Comparison of ENCODE assay signal across 10 mouse cellular contexts in the genomic region with DNA sequence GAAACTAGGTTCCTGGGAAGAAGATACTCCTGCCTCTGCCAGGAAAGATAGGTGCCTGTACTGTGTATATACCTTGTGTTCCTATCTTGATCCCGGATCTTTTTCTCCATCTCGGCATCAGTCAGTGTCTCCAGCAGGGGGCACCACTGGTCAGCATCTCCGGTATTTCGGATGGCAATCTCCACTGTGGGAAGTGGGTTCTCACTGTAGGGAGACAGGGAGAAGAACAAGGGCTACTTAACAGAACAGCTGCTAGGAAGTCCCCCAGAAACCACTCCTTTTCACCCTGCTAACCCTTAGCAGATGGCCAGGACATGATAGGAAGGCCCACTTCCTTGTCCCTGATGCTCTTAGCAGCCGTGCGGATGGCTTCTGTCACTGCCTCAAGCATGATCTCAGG. TPM values are rescaled to one million over a fixed set of nuclear protein-coding genes. Genes with fewer than 3 reads are reported as not detected.
DNase-seq lines count a peak whose midpoint lies in the region; ATAC-seq and TF ChIP-seq lines count a peak whose summit lies in the region.
"Had no signal": no experiment of that assay in that cellular context is flagged by ENCODE, and none has a peak within 500 bp of the region (broad histone marks: within the 10 kb centered on the region; RNA-seq: fewer than 3 reads in every experiment).

No protein-coding gene starts in this region.

- H3K36me3 ChIP-seq in forebrain, embryonic 11.5 days (ENCODE audit: control insufficient read depth, insufficient read depth, low read length), result peaks cover 5% of the 10 kb centered on the region; the same call in 1 of the 2 replicates
- peaks cover 32% of the 10 kb centered on the region for H3K36me3 ChIP-seq in forebrain, embryonic 16.5 days (ENCODE audit: control insufficient read depth, insufficient read depth)
- peaks cover 64% of the 10 kb centered on the region for H3K36me3 ChIP-seq in embryonic facial prominence, embryonic 14.5 days (ENCODE audit: control insufficient read depth, insufficient read depth, low read length)
- H3K36me3 ChIP-seq in kidney, postnatal 0 days (ENCODE audit: insufficient read depth, low read length), result peaks cover 40% of the 10 kb centered on the region
- H3K36me3 ChIP-seq in spleen, adult 2 months (ENCODE audit: control insufficient read depth, insufficient read depth, low read length), result peaks cover 22% of the 10 kb centered on the region

- peaks cover 4% of the 10 kb centered on the region; the same call in 1 of the 2 replicates for H3K4me1 ChIP-seq in forebrain, embryonic 11.5 days (replicated peaks; ENCODE audit: control insufficient read depth, insufficient read depth, low read length)
- peaks cover 10% of the 10 kb centered on the region for H3K4me1 ChIP-seq in forebrain, embryonic 16.5 days (replicated peaks; ENCODE audit: control insufficient read depth, insufficient read depth, low read length)
- peaks cover 5% of the 10 kb centered on the region; the same call in 1 of the 2 replicates for H3K4me1 ChIP-seq in embryonic facial prominence, embryonic 14.5 days (ENCODE audit: control insufficient read depth, insufficient read depth, low read length)
- H3K4me1 ChIP-seq in kidney, postnatal 0 days (replicated peaks; ENCODE audit: insufficient read depth, low read length), result peaks cover 7% of the 10 kb centered on the region
- H3K4me1 ChIP-seq in spleen, adult 2 months (ENCODE audit: control insufficient read depth, insufficient read depth, insufficient read length), result peaks cover 13% of the 10 kb centered on the region

- no peak overlapping the region for H3K27ac ChIP-seq in forebrain, embryonic 11.5 days (ENCODE audit: low read depth, low read length)
- no peak overlapping the region for H3K27ac ChIP-seq in forebrain, embryonic 16.5 days (ENCODE audit: low read length)
- no peak overlapping the region for H3K27ac ChIP-seq in embryonic facial prominence, embryonic 14.5 days (replicated peaks; ENCODE audit: low read depth, low read length)
- no peak overlapping the region for H3K27ac ChIP-seq in kidney, postnatal 0 days
- H3K27ac ChIP-seq in spleen, adult 2 months (ENCODE audit: insufficient read depth, low read length), result no peak overlapping the region
- H3K27ac ChIP-seq: limb, embryonic 13.5 days had no signal

- H3K9me3 ChIP-seq in forebrain, embryonic 11.5 days (ENCODE audit: control insufficient read depth, low read length), result no peaks in the 10 kb centered on the region
- no peaks in the 10 kb centered on the region for H3K9me3 ChIP-seq in forebrain, embryonic 16.5 days (ENCODE audit: control insufficient read depth, low read length)
- H3K9me3 ChIP-seq in embryonic facial prominence, embryonic 14.5 days (ENCODE audit: control insufficient read depth, low read length), result no peaks in the 10 kb centered on the region
- no peaks in the 10 kb centered on the region for H3K9me3 ChIP-seq in kidney, postnatal 0 days (replicated peaks; ENCODE audit: low read length)
- H3K9me3 ChIP-seq: limb, embryonic 13.5 days had no signal

- TF ChIP-seq POLR2A in spleen, adult 2 months (IDR thresholded peaks at IDR 0.05; ENCODE audit: low read depth, low read length), result no peak

- H3K9ac ChIP-seq in forebrain, embryonic 11.5 days (ENCODE audit: low read length), result no peak overlapping the region
- no peak overlapping the region for H3K9ac ChIP-seq in forebrain, embryonic 16.5 days (replicated peaks; ENCODE audit: low read depth, low read length)
- no peak overlapping the region for H3K9ac ChIP-seq in embryonic facial prominence, embryonic 14.5 days (ENCODE audit: low read depth, low read length)
- no peak overlapping the region for H3K9ac ChIP-seq in kidney, postnatal 0 days (ENCODE audit: low read depth, low read length)
- H3K9ac ChIP-seq: limb, embryonic 13.5 days had no signal

- H3K4me2 ChIP-seq in forebrain, embryonic 11.5 days (ENCODE audit: low read depth, low read length, severe bottlenecking), result no peak overlapping the region
- H3K4me2 ChIP-seq in forebrain, embryonic 16.5 days (ENCODE audit: low read length), result no peak overlapping the region
- no peak overlapping the region for H3K4me2 ChIP-seq in embryonic facial prominence, embryonic 14.5 days (ENCODE audit: low read depth, low read length)
- no peak overlapping the region for H3K4me2 ChIP-seq in kidney, postnatal 0 days (ENCODE audit: low read length)
- H3K4me2 ChIP-seq: limb, embryonic 13.5 days had no signal

- peak; percentile 92 for TF ChIP-seq CTCF in kidney, postnatal 0 days (IDR thresholded peaks at IDR 0.05; ENCODE audit: low read depth)
- TF ChIP-seq CTCF in spleen, adult 2 months (IDR thresholded peaks at IDR 0.05; ENCODE audit: extremely low read depth, insufficient read depth, insufficient read length, insufficient replicate concordance), result peak; percentile 55; the same call in 1 of the 2 replicates

- peak; percentile 84 for DNase-seq in forebrain, embryonic 11.5 days (ENCODE audit: low spot score)
- DNase-seq in A20 (ENCODE audit: low read depth, low spot score), result peak; percentile 25
- peak; percentile 76 to 88 for DNase-seq in adrenal gland, postnatal 36 days
- peak; percentile 58 for DNase-seq in embryonic facial prominence, embryonic 14.5 days (ENCODE audit: low spot score)
- DNase-seq in kidney, postnatal 0 days (ENCODE audit: low spot score), result peak; percentile 81
- peak; percentile 85 for DNase-seq in lung, postnatal 10 days
- peak in 1 of 2 experiments; percentile 53 for DNase-seq in spleen, adult 2 months (ENCODE audit: low read depth in 1 of 2, low spot score in 2 of 2)

- 38% methylated on average over 6 of the region's 6 CpGs for WGBS in forebrain, embryonic 11.5 days
- WGBS in forebrain, embryonic 16.5 days, result 40% methylated on average over 6 of the region's 6 CpGs
- WGBS in embryonic facial prominence, embryonic 14.5 days, result 40% methylated on average over 6 of the region's 6 CpGs
- 36% methylated on average over 6 of the region's 6 CpGs for WGBS in kidney, postnatal 0 days
- WGBS in spleen, adult 2 months, result 55% methylated on average over 6 of the region's 6 CpGs

- H3K4me3 ChIP-seq in forebrain, embryonic 11.5 days (ENCODE audit: low read depth, low read length), result no peak overlapping the region
- H3K4me3 ChIP-seq in forebrain, embryonic 16.5 days (replicated peaks; ENCODE audit: low read length), result no peak overlapping the region
- no peak overlapping the region for H3K4me3 ChIP-seq in embryonic facial prominence, embryonic 14.5 days (ENCODE audit: low read depth, low read length)
- no peak overlapping the region for H3K4me3 ChIP-seq in kidney, postnatal 0 days (replicated peaks; ENCODE audit: low read depth, low read length)
- no peak overlapping the region for H3K4me3 ChIP-seq in spleen, adult 2 months (ENCODE audit: extremely low read depth, insufficient read depth, insufficient read length)
- H3K4me3 ChIP-seq: limb, embryonic 13.5 days had no signal

- H3K27me3 ChIP-seq in forebrain, embryonic 11.5 days (ENCODE audit: control insufficient read depth, insufficient read depth, low read length), result no peaks in the 10 kb centered on the region
- H3K27me3 ChIP-seq in forebrain, embryonic 16.5 days (replicated peaks; ENCODE audit: control insufficient read depth, insufficient read depth, low read length), result no peaks in the 10 kb centered on the region
- no peaks in the 10 kb centered on the region for H3K27me3 ChIP-seq in embryonic facial prominence, embryonic 14.5 days (replicated peaks; ENCODE audit: control insufficient read depth, insufficient read depth, low read length)
- H3K27me3 ChIP-seq in kidney, postnatal 0 days (ENCODE audit: insufficient read depth, low read length), result no peaks in the 10 kb centered on the region
- no peaks in the 10 kb centered on the region for H3K27me3 ChIP-seq in spleen, adult 2 months (ENCODE audit: control insufficient read depth, insufficient read depth, low read length)
- H3K27me3 ChIP-seq: limb, embryonic 13.5 days; Patski had no signal

- ATAC-seq in forebrain, embryonic 11.5 days (replicated peaks; ENCODE audit: low FRiP score), result no peak
- ATAC-seq in forebrain, embryonic 16.5 days, result no peak
- ATAC-seq in embryonic facial prominence, embryonic 14.5 days (ENCODE audit: low read depth), result no peak
- no peak for ATAC-seq in kidney, postnatal 0 days (replicated peaks; ENCODE audit: low FRiP score, low read depth)
- ATAC-seq: Patski had no signal

RNA-seq across cellular contexts. Expression of gene Derl3, which starts 4.2 kb away (rescaled TPM):
- 2.3 and 3.4 TPM in 2 replicates for polyA plus RNA-seq in forebrain, embryonic 11.5 days (2014; fragmentation: Nextera tagmentation; extraction: Ambion mirVana)
- 2.0 and 3.3 TPM in 2 replicates for polyA plus RNA-seq in forebrain, embryonic 16.5 days (2015; fragmentation: Nextera tagmentation; extraction: Ambion mirVana)
- 1 to 10 TPM in 1 of 2 experiments, under 1 TPM in 1; 0.93 to 2.8 TPM for total RNA-seq in adrenal gland, postnatal 36 days (2021)
- 1.9 and 2.1 TPM in 2 replicates for polyA plus RNA-seq in embryonic facial prominence, embryonic 14.5 days (2014; fragmentation: Nextera tagmentation; extraction: Ambion mirVana)
- polyA plus RNA-seq in kidney, postnatal 0 days (2015; fragmentation: Nextera tagmentation; extraction: Ambion mirVana), result 2.8 and 3.3 TPM in 2 replicates
- polyA plus RNA-seq in spleen, adult 2 months (2012; rRNA removed), result 67.3 and 137 TPM in 2 replicates

RNA-seq across cellular contexts. Expression of gene Smarcb1, which starts 24.0 kb away (rescaled TPM):
- 295 TPM in 2 replicates for polyA plus RNA-seq in forebrain, embryonic 11.5 days (2014; fragmentation: Nextera tagmentation; extraction: Ambion mirVana)
- 325 and 342 TPM in 2 replicates for polyA plus RNA-seq in forebrain, embryonic 16.5 days (2015; fragmentation: Nextera tagmentation; extraction: Ambion mirVana)
- total RNA-seq in adrenal gland, postnatal 36 days (2021), result 10 to 100 TPM; 77.5 to 89.1 TPM
- polyA plus RNA-seq in embryonic facial prominence, embryonic 14.5 days (2014; fragmentation: Nextera tagmentation; extraction: Ambion mirVana), result 150 and 173 TPM in 2 replicates
- polyA plus RNA-seq in kidney, postnatal 0 days (2015; fragmentation: Nextera tagmentation; extraction: Ambion mirVana), result 149 and 168 TPM in 2 replicates
- polyA plus RNA-seq in spleen, adult 2 months (2012; rRNA removed), result 42.4 and 43.2 TPM in 2 replicates

RNA-seq across cellular contexts. Expression of gene Chchd10, which starts 35.6 kb away (rescaled TPM):
- polyA plus RNA-seq in forebrain, embryonic 11.5 days (2014; fragmentation: Nextera tagmentation; extraction: Ambion mirVana), result 6.6 and 7.4 TPM in 2 replicates
- 21.8 and 30.7 TPM in 2 replicates for polyA plus RNA-seq in forebrain, embryonic 16.5 days (2015; fragmentation: Nextera tagmentation; extraction: Ambion mirVana)
- total RNA-seq in adrenal gland, postnatal 36 days (2021), result 1,000 to 10,000 TPM; 1,047 to 1,196 TPM
- polyA plus RNA-seq in embryonic facial prominence, embryonic 14.5 days (2014; fragmentation: Nextera tagmentation; extraction: Ambion mirVana), result 28.3 and 53.3 TPM in 2 replicates
- 520 and 541 TPM in 2 replicates for polyA plus RNA-seq in kidney, postnatal 0 days (2015; fragmentation: Nextera tagmentation; extraction: Ambion mirVana)
- 86.8 and 146 TPM in 2 replicates for polyA plus RNA-seq in spleen, adult 2 months (2012; rRNA removed)

RNA-seq across cellular contexts. Expression of gene Mif, which starts 37.3 kb away (rescaled TPM):
- polyA plus RNA-seq in forebrain, embryonic 11.5 days (2014; fragmentation: Nextera tagmentation; extraction: Ambion mirVana), result 2,277 and 2,481 TPM in 2 replicates
- 1,679 and 1,753 TPM in 2 replicates for polyA plus RNA-seq in forebrain, embryonic 16.5 days (2015; fragmentation: Nextera tagmentation; extraction: Ambion mirVana)
- 100 to 1,000 TPM; 313 to 319 TPM for total RNA-seq in adrenal gland, postnatal 36 days (2021)
- 1,291 and 1,408 TPM in 2 replicates for polyA plus RNA-seq in embryonic facial prominence, embryonic 14.5 days (2014; fragmentation: Nextera tagmentation; extraction: Ambion mirVana)
- polyA plus RNA-seq in kidney, postnatal 0 days (2015; fragmentation: Nextera tagmentation; extraction: Ambion mirVana), result 1,473 and 1,501 TPM in 2 replicates
- 677 and 1,174 TPM in 2 replicates for polyA plus RNA-seq in spleen, adult 2 months (2012; rRNA removed)

RNA-seq across cellular contexts. Expression of gene Mmp11, which starts 38.9 kb away (rescaled TPM):
- 25.1 and 30.0 TPM in 2 replicates for polyA plus RNA-seq in forebrain, embryonic 11.5 days (2014; fragmentation: Nextera tagmentation; extraction: Ambion mirVana)
- polyA plus RNA-seq in forebrain, embryonic 16.5 days (2015; fragmentation: Nextera tagmentation; extraction: Ambion mirVana), result 22.2 and 24.3 TPM in 2 replicates
- total RNA-seq in adrenal gland, postnatal 36 days (2021), result 10 to 100 TPM in 1 of 2 experiments, 1 to 10 TPM in 1; 8.6 to 10.1 TPM
- 53.6 and 72.3 TPM in 2 replicates for polyA plus RNA-seq in embryonic facial prominence, embryonic 14.5 days (2014; fragmentation: Nextera tagmentation; extraction: Ambion mirVana)
- polyA plus RNA-seq in kidney, postnatal 0 days (2015; fragmentation: Nextera tagmentation; extraction: Ambion mirVana), result 39.4 and 43.2 TPM in 2 replicates
- 7.9 and 11.7 TPM in 2 replicates for polyA plus RNA-seq in spleen, adult 2 months (2012; rRNA removed)

Comparison
In these comparisons a context has a peak if more than half of its experiments do, and no peak if none do; other contexts are left out.
1. RNA of gene Derl3, which starts 4.2 kb away (polyA plus RNA-seq): 67.3 to 137 TPM in spleen, adult 2 months; 2.3 to 3.4 TPM in forebrain, embryonic 11.5 days, 2.8 to 3.3 TPM in kidney, postnatal 0 days, 1.9 to 2.1 TPM in embryonic facial prominence, embryonic 14.5 days and 2.0 to 3.3 TPM in forebrain, embryonic 16.5 days; every median in the first group is over 10 times any median in the second.